Mouse (Mus musculus) CH12.LX (cell line): Measurements from ENCODE around the gene Rhof.

Source experiments
- CTCF ChIP-seq, 2 experiments: IDR thresholded peaks in 1 of 2; conservative IDR thresholded peaks in 1 of 2; 2 replicates each; pipeline ENCODE4 v1.5.1; 2011 to 2012; ENCODE audit warnings: low read depth in 2 of 2, low read length in 2 of 2, improper control_type of control experiment in 1 of 2, inconsistent platforms in 1 of 2, mild to moderate bottlenecking in 1 of 2, moderate library complexity in 1 of 2
- ELF1 ChIP-seq: IDR thresholded peaks from 2 replicates; pipeline ENCODE4 v1.6.1; 2014; ENCODE audit warnings: low read depth, mild to moderate bottlenecking, inconsistent platforms, low read length, improper control_type of control experiment
- EP300 ChIP-seq: IDR thresholded peaks from 2 replicates; pipeline ENCODE4 v1.6.1; 2011; ENCODE audit warnings: low read length, improper control_type of control experiment
- HCFC1 ChIP-seq: IDR thresholded peaks from 2 replicates; pipeline ENCODE4 v1.6.1; 2012; ENCODE audit warnings: low read depth, mild to moderate bottlenecking, inconsistent platforms, low read length, improper control_type of control experiment
- MEF2A ChIP-seq: IDR thresholded peaks from 2 replicates; pipeline ENCODE4 v1.6.1; 2014; ENCODE audit warnings: low read depth, mild to moderate bottlenecking, inconsistent platforms, low read length, improper control_type of control experiment, borderline replicate concordance
- MXI1 ChIP-seq: IDR thresholded peaks from 2 replicates; pipeline ENCODE4 v1.6.1; 2011; ENCODE audit warnings: mild to moderate bottlenecking, low read depth, low read length, improper control_type of control experiment
- SIN3A ChIP-seq: IDR thresholded peaks from 2 replicates; pipeline ENCODE4 v1.6.1; 2012; ENCODE audit warnings: low read length, improper control_type of control experiment, inconsistent platforms
- TBP ChIP-seq: conservative IDR thresholded peaks from 2 replicates; pipeline ENCODE4 v1.6.1; 2011; ENCODE audit warnings: low read depth, low read length, improper control_type of control experiment
- ZC3H11A ChIP-seq: IDR thresholded peaks from 2 replicates; pipeline ENCODE4 v1.6.1; 2012; ENCODE audit warnings: low read depth, mild to moderate bottlenecking, inconsistent platforms, low read length, improper control_type of control experiment
- ZMIZ1 ChIP-seq: IDR thresholded peaks from 2 replicates; pipeline ENCODE4 v1.6.1; 2012; ENCODE audit warnings: low read depth, mild to moderate bottlenecking, inconsistent platforms, low read length, improper control_type of control experiment
- ZNF384 ChIP-seq: IDR thresholded peaks from 2 replicates; pipeline ENCODE4 v1.6.1; 2012; ENCODE audit warnings: low read depth, low read length, improper control_type of control experiment, inconsistent platforms

GRCm38 (mm10) chr5:123138230-123138911, 5.9 kb upstream of the Rhof start:
- TF ChIP-seq SIN3A (no peak), CTCF (conservative IDR thresholded peaks at IDR 0.05 in 1 of 2, IDR thresholded peaks at IDR 0.05 in 1 of 2; ENCODE audit: low read depth in 2 of 2, low read length in 2 of 2) (no peak), HCFC1 (no peak; the same call in 1 of the 2 replicates), ZNF384 (no peak), EP300 (no peak), TBP (0 out of 2 replicates have a peak, but pooled peaks have one; percentile 42), ELF1 (no peak), ZMIZ1 (peak; percentile 47), ZC3H11A (no peak), MXI1 (no peak), MEF2A (no peak)
